Mouse (Mus musculus) testis, adult 2 months (tissue): ENCODE data around the gene Frmd5.

Experiments used
- CTCF ChIP-seq: fragments of 200-500 bp; IDR thresholded peaks from 2 replicates; pipeline ENCODE4 v1.5.1; 2012; ENCODE audit warnings: low read depth, mild to moderate bottlenecking, inconsistent platforms, low read length, moderate library complexity; ENCODE audit not compliant: control insufficient read depth, insufficient read depth, insufficient replicate concordance
- POLR2A ChIP-seq: fragments of 200-500 bp; IDR thresholded peaks from 2 replicates; pipeline ENCODE4 v1.6.1; 2012; ENCODE audit warnings: low read depth, mild to moderate bottlenecking, inconsistent platforms, low read length, moderate library complexity; ENCODE audit not compliant: control insufficient read depth

DNA sequence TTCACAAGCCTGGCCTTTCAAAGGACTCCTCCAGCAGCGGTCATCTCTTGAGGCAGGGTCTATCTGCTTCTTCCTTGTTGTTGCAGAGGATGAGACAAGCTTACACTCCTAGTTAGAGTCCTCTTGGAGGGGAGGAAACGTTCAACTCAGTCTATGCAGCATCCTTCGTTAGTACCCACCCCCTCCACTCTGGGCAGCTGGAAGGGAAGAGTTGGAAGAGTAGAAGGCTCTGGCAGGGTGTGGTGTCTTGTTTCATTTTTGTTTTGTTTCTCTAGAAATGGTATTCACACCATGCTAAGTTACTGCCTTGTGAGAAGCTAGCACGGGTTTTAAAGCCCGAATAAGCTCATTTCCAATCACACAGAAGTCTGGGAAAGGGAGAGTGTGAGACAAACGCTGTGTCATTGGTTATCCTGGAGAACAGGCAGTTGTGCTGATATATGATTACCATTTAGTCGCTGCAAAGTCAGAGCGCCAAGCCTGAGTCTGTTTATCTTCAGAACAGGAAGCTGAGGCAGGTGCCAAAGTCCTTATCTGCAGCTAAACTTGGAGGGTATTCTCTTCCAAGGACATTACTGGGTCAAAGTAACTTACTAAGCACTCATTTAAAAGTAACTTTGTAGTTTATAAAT, 212.1 kb downstream of the Frmd5 start:
- TF ChIP-seq CTCF: no peak
- TF ChIP-seq POLR2A: no peak
